ENCODE assay signal across 10 mouse cellular contexts in genomic region chr8:12730780-12731179, GRCm38 (mm10). TPM values are rescaled to one million over a fixed set of nuclear protein-coding genes. Genes with fewer than 3 reads are reported as not detected.
DNase-seq lines count a peak whose midpoint lies in the region; ATAC-seq and TF ChIP-seq lines count a peak whose summit lies in the region.
"Had no signal": no experiment of that assay in that cellular context is flagged by ENCODE, and none has a peak within 500 bp of the region (broad histone marks: within the 10 kb centered on the region; RNA-seq: fewer than 3 reads in every experiment).

No protein-coding gene starts in this region.

- TF ChIP-seq CTCF in layer of hippocampus, adult 2 months (conservative IDR thresholded peaks at IDR 0.05), result no peak

- H3K9me3 ChIP-seq in hindbrain, embryonic 11.5 days (ENCODE audit: control insufficient read depth, low read length), result no peaks in the 10 kb centered on the region
- no peaks in the 10 kb centered on the region for H3K9me3 ChIP-seq in hindbrain, embryonic 12.5 days (replicated peaks)
- no peaks in the 10 kb centered on the region for H3K9me3 ChIP-seq in forebrain, embryonic 16.5 days (ENCODE audit: control insufficient read depth, low read length)
- H3K9me3 ChIP-seq in heart, embryonic 12.5 days (replicated peaks), result no peaks in the 10 kb centered on the region
- H3K9me3 ChIP-seq: heart, embryonic 13.5 days; liver, embryonic 13.5 days had no signal

- no peaks in the 10 kb centered on the region for H3K36me3 ChIP-seq in hindbrain, embryonic 11.5 days (ENCODE audit: control insufficient read depth, insufficient read depth, low read length)
- no peaks in the 10 kb centered on the region for H3K36me3 ChIP-seq in hindbrain, embryonic 12.5 days
- H3K36me3 ChIP-seq in forebrain, embryonic 16.5 days (ENCODE audit: control insufficient read depth, insufficient read depth), result no peaks in the 10 kb centered on the region
- no peaks in the 10 kb centered on the region for H3K36me3 ChIP-seq in heart, embryonic 12.5 days
- H3K36me3 ChIP-seq: heart, embryonic 13.5 days; liver, embryonic 13.5 days had no signal

- no peak overlapping the region for H3K4me3 ChIP-seq in hindbrain, embryonic 11.5 days (ENCODE audit: low read depth, low read length)
- H3K4me3 ChIP-seq in hindbrain, embryonic 12.5 days, result no peak overlapping the region
- H3K4me3 ChIP-seq in forebrain, embryonic 16.5 days (replicated peaks; ENCODE audit: low read length), result no peak overlapping the region
- no peak overlapping the region for H3K4me3 ChIP-seq in layer of hippocampus, adult 2 months
- no peak overlapping the region for H3K4me3 ChIP-seq in heart, embryonic 12.5 days
- H3K4me3 ChIP-seq: heart, embryonic 13.5 days; liver, embryonic 13.5 days had no signal

- H3K27ac ChIP-seq in hindbrain, embryonic 11.5 days (ENCODE audit: low read depth, low read length), result no peak overlapping the region
- no peak overlapping the region for H3K27ac ChIP-seq in hindbrain, embryonic 12.5 days
- 0 out of 2 replicates have a peak overlapping the region, but pooled peaks have one; percentile 12 for H3K27ac ChIP-seq in forebrain, embryonic 16.5 days (ENCODE audit: low read length)
- H3K27ac ChIP-seq in layer of hippocampus, adult 2 months, result no peak overlapping the region
- H3K27ac ChIP-seq in heart, embryonic 12.5 days (ENCODE audit: poor library complexity, severe bottlenecking), result no peak overlapping the region
- H3K27ac ChIP-seq: heart, embryonic 13.5 days; liver, embryonic 13.5 days had no signal

- H3K4me2 ChIP-seq in hindbrain, embryonic 11.5 days (replicated peaks; ENCODE audit: low read depth, low read length), result no peak overlapping the region
- H3K4me2 ChIP-seq in hindbrain, embryonic 12.5 days (replicated peaks), result no peak overlapping the region
- no peak overlapping the region for H3K4me2 ChIP-seq in forebrain, embryonic 16.5 days (ENCODE audit: low read length)
- H3K4me2 ChIP-seq in heart, embryonic 12.5 days, result no peak overlapping the region
- H3K4me2 ChIP-seq: heart, embryonic 13.5 days; liver, embryonic 13.5 days had no signal

- ATAC-seq in hindbrain, embryonic 11.5 days (ENCODE audit: low FRiP score), result no peak
- ATAC-seq in hindbrain, embryonic 12.5 days (ENCODE audit: low FRiP score), result no peak
- peak; percentile 71 for ATAC-seq in forebrain, embryonic 16.5 days
- no peak for ATAC-seq in heart, embryonic 12.5 days (ENCODE audit: insufficient number of reproducible peaks, low FRiP score)

- WGBS in hindbrain, embryonic 11.5 days, result 39% methylated on average over 5 of the region's 5 CpGs
- WGBS in hindbrain, embryonic 12.5 days, result 39% methylated on average over 5 of the region's 5 CpGs
- WGBS in forebrain, embryonic 16.5 days, result 12% methylated on average over 5 of the region's 5 CpGs
- 69% methylated on average over 5 of the region's 5 CpGs for WGBS in heart, embryonic 12.5 days

- H3K9ac ChIP-seq in hindbrain, embryonic 11.5 days (ENCODE audit: low read depth, low read length), result no peak overlapping the region
- H3K9ac ChIP-seq in hindbrain, embryonic 12.5 days, result no peak overlapping the region
- H3K9ac ChIP-seq in forebrain, embryonic 16.5 days (replicated peaks; ENCODE audit: low read depth, low read length), result no peak overlapping the region
- no peak overlapping the region for H3K9ac ChIP-seq in heart, embryonic 12.5 days
- H3K9ac ChIP-seq: heart, embryonic 13.5 days; liver, embryonic 13.5 days had no signal

- DNase-seq in hindbrain, embryonic 11.5 days (ENCODE audit: low spot score), result peak; percentile 50
- DNase-seq in adrenal gland, adult 2 months, result peak; percentile 89
- peak; percentile 77 for DNase-seq in lung, postnatal 14 days
- DNase-seq in layer of hippocampus, adult 2 months (ENCODE audit: low spot score in 2 of 2), result no peak
- no peak for DNase-seq in MN1 (ENCODE audit: low spot score)
- DNase-seq: liver, embryonic 13.5 days had no signal

- H3K27me3 ChIP-seq in hindbrain, embryonic 11.5 days (ENCODE audit: control insufficient read depth, insufficient read depth, low read length), result no peaks in the 10 kb centered on the region
- no peaks in the 10 kb centered on the region for H3K27me3 ChIP-seq in hindbrain, embryonic 12.5 days
- H3K27me3 ChIP-seq in forebrain, embryonic 16.5 days (replicated peaks; ENCODE audit: control insufficient read depth, insufficient read depth, low read length), result no peaks in the 10 kb centered on the region
- no peaks in the 10 kb centered on the region for H3K27me3 ChIP-seq in heart, embryonic 12.5 days (replicated peaks)
- H3K27me3 ChIP-seq: heart, embryonic 13.5 days; liver, embryonic 13.5 days had no signal

- no peaks in the 10 kb centered on the region; the same call in 1 of the 2 replicates for H3K4me1 ChIP-seq in hindbrain, embryonic 11.5 days (replicated peaks; ENCODE audit: control insufficient read depth, insufficient read depth, low read length)
- H3K4me1 ChIP-seq in hindbrain, embryonic 12.5 days, result peaks cover 3% of the 10 kb centered on the region
- H3K4me1 ChIP-seq in forebrain, embryonic 16.5 days (replicated peaks; ENCODE audit: control insufficient read depth, insufficient read depth, low read length), result peaks cover 6% of the 10 kb centered on the region
- H3K4me1 ChIP-seq in heart, embryonic 12.5 days (replicated peaks), result no peaks in the 10 kb centered on the region
- H3K4me1 ChIP-seq: heart, embryonic 13.5 days; liver, embryonic 13.5 days had no signal

RNA-seq across cellular contexts. Expression of gene Atp11a, which starts 26.0 kb away (rescaled TPM):
- 9.2 and 12.0 TPM in 2 replicates for polyA plus RNA-seq in hindbrain, embryonic 11.5 days (2014; fragmentation: Nextera tagmentation; extraction: Ambion mirVana)
- polyA plus RNA-seq in hindbrain, embryonic 12.5 days (2016; fragmentation: Nextera tagmentation; extraction: Ambion mirVana), result 15.3 and 17.6 TPM in 2 replicates
- 100 to 1,000 TPM; 124 to 139 TPM for total RNA-seq in adrenal gland, adult 2 months (2021)
- polyA plus RNA-seq in adrenal gland, adult 2 months (2012; rRNA removed), result 101 and 103 TPM in 2 replicates
- 13.6 and 16.5 TPM in 2 replicates for polyA plus RNA-seq in forebrain, embryonic 16.5 days (2015; fragmentation: Nextera tagmentation; extraction: Ambion mirVana)
- 10 to 100 TPM; 51.3 to 66.1 TPM for total RNA-seq in layer of hippocampus, adult 2 months (2021)
- polyA plus RNA-seq in heart, embryonic 12.5 days (2016; fragmentation: Nextera tagmentation; extraction: Ambion mirVana), result 21.5 and 23.7 TPM in 2 replicates

RNA-seq across cellular contexts. Expression of gene Tubgcp3, which starts 58.7 kb away (rescaled TPM):
- 50.2 and 54.5 TPM in 2 replicates for polyA plus RNA-seq in hindbrain, embryonic 11.5 days (2014; fragmentation: Nextera tagmentation; extraction: Ambion mirVana)
- polyA plus RNA-seq in hindbrain, embryonic 12.5 days (2016; fragmentation: Nextera tagmentation; extraction: Ambion mirVana), result 49.1 and 52.8 TPM in 2 replicates
- total RNA-seq in adrenal gland, adult 2 months (2021), result 10 to 100 TPM; 26.8 to 28.6 TPM
- polyA plus RNA-seq in adrenal gland, adult 2 months (2012; rRNA removed), result 44.8 and 60.2 TPM in 2 replicates
- polyA plus RNA-seq in forebrain, embryonic 16.5 days (2015; fragmentation: Nextera tagmentation; extraction: Ambion mirVana), result 43.9 and 47.7 TPM in 2 replicates
- 10 to 100 TPM; 35.7 to 37.4 TPM for total RNA-seq in layer of hippocampus, adult 2 months (2021)
- polyA plus RNA-seq in heart, embryonic 12.5 days (2016; fragmentation: Nextera tagmentation; extraction: Ambion mirVana), result 32.0 and 32.4 TPM in 2 replicates

Comparison
In these comparisons a context has a peak if more than half of its experiments do, and no peak if none do; other contexts are left out.
1. DNase-seq: peak in hindbrain, embryonic 11.5 days (single experiment), adrenal gland, adult 2 months (single experiment) and lung, postnatal 14 days (single experiment); none in layer of hippocampus, adult 2 months (0 of 2) and MN1 (single experiment).